Mouse (Mus musculus): ENCODE measurements around the gene Akt2. TPM values are rescaled to one million over a fixed set of nuclear protein-coding genes. Genes with fewer than 3 reads are reported as not detected.

The Akt2 gene
- total RNA-seq, 2 experiments from 2014 or later: 68.1 to 72.0 TPM

DNA sequence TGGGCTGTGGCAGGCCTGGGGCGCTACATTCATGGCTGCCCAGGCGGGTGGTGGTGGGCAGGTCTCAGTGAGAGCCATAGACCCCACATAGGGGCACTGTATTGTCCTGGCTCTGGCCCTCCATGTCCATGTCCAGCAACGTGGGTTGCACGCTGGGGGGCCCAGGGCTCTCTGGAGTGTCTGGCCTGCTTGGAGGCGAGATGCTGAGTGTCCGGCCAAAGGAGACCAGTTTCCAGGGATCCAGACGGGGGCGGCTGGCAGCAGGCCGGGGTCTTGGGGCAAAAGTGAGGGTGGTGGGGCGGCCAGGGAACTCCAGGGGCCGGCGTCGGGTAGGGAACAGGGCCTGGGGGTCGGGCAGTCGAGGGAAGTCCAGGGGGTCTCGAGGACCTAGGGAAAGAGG is 65.2 kb downstream of the Akt2 start:
- no peak for DNase-seq
- intact Hi-C loops (cut with DNase I): no loop called here

DNA sequence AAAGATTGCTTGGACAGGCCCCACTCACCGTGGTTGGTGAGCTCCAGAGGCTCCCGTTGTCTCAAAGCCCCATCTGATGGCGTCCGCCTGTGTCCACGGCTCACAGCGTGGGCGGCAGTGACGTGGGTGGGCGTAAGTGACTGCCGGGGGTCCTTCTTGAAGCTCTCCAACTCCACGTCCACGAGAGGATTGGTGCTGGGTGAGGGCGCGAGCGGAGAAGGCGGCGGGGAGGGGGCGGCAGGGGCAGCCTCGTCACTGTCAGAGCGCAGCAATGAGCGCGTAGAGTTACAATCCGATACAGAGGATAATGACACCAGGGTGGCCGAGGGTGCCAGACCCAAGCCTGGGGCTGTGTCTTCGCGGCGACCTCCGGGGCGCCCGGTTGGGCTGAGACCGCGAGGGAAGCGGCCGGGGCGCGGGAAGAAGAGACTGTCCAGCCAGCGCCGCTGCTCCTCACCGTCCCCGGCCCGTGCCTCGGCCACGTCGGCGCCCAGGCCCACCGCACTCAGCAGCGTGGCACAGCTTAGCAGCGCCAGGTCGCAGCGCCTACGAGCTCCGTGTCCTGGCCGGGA is 66.6 kb downstream of the Akt2 start:
- DNase-seq: no peak
- intact Hi-C loops (cut with DNase I): no loop called here

DNA sequence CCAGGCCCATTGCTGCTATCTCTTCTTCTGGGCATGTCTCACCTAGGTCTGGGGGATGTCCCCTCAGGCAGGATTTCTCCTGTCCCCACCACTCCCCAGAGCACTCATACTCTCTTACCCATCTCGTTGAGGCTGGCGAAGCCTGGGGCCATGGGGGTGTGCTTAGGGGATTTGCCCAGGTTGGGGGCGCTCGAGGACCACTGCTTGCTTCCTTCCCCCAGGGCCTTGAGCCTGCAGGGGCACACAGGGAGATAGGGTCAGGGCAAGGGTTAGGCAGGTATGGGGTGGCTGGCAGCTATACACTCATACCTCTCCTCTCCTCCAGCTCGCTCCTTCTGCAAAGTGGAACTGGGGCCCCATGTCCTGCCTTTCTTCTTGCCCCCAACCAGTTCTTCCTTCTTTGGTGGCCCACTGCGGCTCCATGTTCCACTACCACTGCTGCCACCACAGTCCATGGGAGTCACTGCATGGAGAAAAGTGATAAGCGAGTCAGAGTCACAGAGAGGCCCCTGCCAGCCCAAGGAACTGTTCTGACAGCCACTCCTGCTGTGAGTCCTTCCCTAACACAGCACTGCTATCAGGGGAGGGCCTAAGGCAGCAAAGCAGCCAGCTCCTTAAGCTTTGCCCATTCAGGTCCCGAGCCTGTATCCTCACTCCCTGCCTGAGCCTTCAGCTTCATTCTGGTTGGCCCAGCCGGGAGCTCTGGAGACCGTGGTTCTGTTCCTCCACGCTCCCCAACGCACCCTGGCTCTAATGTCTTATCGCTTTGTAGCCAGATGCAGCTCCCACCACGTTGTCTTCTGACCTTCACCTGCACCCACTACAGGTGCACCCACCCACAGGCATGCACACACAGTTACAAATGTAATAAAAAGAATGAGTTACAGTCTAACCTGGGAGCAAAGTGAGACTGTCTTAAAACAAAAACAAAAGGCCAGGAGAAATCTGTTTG is 67.6 kb downstream of the Akt2 start:
- no peak for DNase-seq
- intact Hi-C loops (cut with DNase I): no loop called here

DNA sequence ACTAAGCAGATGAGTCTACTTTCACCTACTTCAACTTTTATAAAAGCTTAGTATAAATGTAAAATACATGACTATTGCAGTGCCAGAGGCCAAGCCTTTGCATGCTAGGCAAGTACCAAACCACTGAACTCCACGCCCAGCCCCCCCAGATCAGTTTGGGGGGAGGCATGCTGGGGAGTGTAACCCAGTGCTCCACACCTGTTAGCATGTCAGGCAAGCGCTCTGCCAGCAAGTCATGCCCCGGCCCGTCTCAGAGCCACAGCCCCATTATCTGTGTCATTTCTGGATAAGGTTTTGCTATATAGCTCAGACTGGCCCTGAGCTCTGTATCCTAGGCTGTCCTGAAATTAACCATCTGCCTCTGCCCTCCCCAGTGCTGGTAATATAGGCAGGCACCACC is 70.7 kb downstream of the Akt2 start:
- intact Hi-C loops (cut with DNase I): no loop called here
- DNase-seq: no peak

DNA sequence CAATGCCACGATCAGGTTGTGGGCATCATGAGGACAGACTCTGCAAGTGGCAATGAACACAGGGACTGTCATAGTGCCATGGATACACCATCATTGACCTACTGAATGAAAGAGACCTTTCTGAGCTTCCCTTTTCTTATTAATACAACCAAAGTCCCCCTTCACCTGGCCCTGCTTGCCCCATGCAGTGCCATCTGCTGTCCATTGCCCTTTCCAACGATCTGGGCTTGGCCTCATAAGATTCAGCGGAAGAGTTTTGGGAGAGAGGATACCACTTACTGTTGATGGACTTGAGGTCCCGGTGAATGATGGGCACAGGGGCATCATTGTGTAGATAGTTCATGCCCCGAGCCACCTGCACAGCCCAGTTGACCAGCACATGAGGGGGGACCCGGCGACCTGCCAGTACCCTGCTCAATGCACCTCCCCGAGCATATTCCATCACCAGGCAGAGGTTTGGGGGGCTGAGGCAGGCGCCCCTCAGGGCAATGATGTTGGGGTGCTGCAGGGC is 81.8 kb downstream of the Akt2 start:
- peak; percentile 29 for DNase-seq
- intact Hi-C loops (cut with DNase I): no loop called here

DNA sequence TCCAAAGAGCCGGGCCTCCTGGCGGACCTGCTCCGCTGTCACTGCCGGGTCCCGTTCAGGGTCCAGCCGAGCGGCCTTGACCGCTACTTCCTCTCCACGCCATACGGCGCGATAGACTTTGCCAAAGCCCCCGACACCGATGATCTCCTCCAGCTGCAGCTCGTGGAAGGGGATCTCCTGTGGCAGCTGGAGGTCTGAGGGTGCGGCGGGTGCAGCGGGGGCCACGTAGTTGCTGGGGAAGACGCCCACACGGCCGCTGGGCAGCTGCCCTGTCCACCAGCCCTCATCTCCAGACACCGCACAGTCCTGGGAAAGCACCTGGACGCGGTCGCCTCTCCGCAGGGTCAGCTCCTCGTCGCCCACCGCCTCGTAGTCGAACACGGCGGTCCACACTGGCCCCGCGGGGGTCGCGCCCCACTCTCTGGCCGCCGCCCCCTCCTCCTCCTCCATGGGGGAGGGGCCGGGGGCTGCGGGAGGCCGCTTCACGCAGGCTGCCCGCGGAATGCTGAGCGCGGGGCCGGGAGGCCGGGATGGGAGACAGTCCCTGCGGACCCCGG is 82.3 kb downstream of the Akt2 start:
- peak; percentile 43 for DNase-seq

DNA sequence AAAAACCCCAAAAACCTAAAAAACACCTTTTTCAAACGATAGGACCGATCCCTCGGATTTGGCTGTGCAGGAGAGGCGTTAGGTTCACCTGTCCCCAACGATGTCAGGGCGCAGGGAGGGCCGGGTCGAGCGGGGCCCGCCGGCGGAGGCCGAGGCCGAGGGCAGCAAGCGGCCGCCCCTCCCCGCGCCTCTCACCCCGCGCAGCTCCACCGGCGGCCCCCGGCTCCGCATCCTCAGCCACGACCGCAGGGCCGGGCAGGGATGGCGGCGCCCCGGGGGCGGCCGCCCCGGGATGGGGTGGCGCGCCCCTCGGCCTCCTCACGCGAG is 82.8 kb downstream of the Akt2 start:
- intact Hi-C loops (cut with DNase I): no loop called here
- DNase-seq: no peak

More for the DNA sequence above, 82.3 kb downstream of the Akt2 start:
- intact Hi-C loops (cut with DNase I): no loop called here

DNA sequence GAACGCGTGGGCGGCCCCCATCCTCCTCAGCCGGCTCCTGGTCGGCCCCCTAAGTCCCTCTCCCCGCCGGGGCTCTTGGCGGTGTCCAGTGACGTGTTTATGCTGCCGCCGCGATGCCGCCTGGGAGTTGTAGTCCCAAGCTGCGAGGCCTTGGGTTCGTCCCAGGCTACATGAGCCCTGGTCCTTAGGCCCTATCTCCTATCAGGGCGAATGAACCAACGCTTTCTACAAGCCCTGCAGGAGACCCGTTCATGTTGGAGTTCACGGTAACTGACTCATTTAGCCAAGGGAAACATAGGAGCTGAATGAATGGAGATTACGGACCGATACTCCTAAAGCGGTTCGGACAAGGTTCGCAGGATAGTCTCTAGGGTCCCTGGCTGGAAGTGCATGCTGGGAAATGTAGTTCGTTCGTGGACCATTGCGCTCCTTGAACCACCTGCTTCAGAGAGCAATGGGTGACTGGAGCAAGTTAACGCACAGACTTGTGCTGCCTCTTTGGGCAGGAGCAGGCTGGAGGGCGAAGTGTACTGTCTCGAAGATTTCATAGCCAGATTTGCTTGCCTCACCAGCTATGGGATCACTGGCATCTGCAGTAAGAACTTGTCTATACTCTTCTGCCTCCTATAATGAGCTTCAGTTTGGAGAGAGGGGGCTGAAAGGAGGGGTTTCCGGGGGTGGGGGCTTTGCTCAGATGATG is 83.3 kb downstream of the Akt2 start, which contains the start of gene Map3k10:
Map3k10 (minus strand) TSS at position 77 of the 700 bp plus-strand sequence.
- intact Hi-C loops (cut with DNase I): no loop called here
- peak; percentile 95 for DNase-seq

DNA sequence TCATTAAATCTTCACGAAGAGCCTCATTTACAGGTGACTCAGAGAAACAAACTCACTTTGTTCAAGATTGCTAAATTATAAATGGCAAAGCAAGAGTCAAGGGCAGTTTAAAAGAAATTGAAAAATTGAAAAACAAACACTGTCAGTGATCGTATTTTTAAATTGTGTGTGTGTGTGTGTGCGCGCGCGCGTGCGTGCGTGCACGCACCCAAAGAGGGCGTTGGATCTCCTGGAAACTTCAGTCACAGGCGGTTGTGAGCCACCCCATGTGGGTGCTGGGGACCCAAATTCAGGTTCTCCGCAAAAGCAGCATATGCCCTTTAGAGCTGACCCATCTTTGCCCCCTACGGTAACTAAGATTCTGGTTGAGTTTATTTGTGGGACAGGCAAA is 83.9 kb downstream of the Akt2 start:
- intact Hi-C loops (cut with DNase I): no loop called here
- no peak for DNase-seq

DNA sequence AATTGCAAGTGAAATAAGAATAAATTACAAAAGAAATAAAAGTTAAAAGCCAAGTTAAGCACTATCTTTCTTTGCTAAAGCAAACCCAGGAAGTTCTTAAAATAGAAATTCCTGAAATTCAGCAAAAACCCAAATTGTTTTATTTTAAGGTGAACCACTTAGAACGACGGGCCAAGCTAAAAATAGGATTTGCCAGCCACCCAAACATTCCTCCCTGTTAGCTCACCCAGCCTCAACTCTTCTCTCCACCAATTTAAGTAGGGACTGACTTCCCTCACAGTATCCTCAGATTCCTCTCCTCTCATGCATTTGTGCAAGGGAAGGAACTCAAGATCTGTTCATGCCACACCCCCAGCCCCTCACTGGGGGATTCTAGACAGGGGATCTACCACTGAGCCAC is 91.9 kb downstream of the Akt2 start:
- intact Hi-C loops (cut with DNase I): no loop called here
- DNase-seq: no peak

DNA sequence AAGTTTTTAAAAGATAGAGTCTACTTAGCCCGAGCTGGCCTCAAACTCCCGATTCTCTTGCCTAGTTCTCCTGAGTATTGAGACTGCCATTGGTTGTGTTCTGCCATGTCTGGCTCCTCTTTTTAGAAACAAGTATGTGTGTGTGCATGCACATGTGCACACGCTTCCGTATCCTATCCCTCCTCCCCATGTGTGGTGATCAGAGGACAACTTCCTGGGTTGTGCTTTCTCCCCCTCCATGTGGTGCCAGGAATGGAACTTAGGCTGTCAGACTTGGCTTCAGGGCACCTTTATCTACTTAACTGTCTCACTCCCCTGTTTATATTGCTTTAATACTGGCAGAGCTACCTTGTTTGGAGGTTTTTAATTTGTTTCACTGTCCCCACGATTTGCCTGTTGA is 93.9 kb downstream of the Akt2 start:
- intact Hi-C loops (cut with DNase I): no loop called here
- no peak for DNase-seq

DNA sequence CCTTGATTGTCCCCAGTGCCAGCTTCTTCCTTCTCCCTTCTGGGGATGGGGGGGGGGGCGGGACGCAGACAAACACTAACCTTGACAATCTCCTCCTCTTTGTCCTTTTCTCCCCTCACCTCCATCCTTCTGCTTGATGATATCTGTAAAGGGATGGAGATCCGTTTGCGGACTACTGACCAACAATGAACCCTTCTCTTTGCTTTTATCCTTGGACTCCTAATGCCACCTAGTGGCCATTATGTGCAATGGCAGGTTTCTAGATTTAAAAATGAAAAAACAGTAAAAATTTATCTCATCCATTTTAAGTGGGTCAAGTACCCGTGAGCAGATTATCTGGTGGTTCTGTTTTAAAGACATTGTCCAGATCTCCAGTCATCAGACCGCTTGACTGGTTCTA is 94.3 kb downstream of the Akt2 start:
- no peak for DNase-seq
- intact Hi-C loops (cut with DNase I): no loop called here

DNA sequence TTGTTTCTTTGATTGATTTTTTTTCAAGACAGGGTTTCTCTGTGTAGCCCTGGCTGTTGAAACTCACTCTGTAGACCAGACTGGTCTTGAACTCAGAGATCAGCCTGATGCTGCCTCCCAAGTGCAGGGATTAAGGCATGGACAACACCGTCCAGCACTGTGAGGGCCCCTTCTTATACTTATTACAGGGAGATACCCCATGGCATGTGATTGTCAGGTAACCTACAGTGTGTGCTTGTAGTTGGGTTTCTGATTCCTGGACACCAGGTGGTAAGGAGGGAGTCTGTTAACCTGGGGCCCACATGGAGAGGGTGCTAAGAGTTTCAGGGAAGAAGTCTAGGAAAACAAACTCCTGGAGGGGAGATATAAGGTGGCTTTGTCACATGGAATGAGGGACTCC is 95.7 kb downstream of the Akt2 start:
- intact Hi-C loops (cut with DNase I): no loop called here
- no peak for DNase-seq

DNA sequence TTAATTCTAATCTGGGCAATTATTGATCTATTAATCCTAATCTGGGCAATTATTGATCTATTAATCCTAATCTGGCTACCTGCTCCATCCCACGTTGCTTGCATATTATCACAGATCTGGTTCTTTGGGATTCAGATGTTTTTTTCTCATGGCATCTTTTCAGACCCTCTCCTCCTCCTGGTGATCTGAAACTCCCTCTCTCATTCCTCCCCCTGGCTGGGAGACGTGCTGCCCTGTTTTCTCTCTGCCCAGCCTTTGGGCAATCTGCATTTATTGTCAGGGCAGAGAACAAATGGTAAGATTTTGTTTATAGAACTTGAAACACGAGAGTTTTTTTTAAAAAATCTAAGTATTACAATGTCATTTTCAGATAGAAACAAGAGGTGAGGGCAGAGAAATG is 96.5 kb downstream of the Akt2 start:
- DNase-seq: no peak
- intact Hi-C loops (cut with DNase I): no loop called here

DNA sequence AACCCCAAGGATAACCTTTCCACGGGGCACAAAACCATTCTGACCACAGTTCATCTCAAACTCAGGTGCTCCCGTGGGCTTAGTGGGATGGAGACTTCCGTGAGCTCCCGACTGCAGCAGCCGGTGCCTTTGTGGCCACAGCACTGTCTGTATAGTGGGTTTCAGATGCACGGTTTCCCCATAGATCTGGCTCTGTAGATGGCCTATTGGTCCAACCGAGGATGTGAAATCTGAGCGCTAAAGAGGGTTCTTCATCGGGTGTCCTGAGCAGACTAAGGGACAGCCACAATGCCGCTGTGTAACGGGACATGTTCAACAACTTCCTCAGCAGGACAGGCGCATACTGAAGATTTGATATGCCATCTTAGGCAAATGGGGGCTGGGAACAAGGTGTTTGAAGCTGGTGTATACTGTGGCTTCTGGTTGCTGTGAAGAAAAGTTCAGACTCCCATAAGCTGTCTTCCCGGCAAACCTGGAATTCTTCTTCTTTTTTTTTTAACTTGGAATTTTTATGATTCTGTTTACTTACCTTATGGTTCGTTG is 97.0 kb downstream of the Akt2 start:
- intact Hi-C loops (cut with DNase I): no loop called here
- DNase-seq: no peak

DNA sequence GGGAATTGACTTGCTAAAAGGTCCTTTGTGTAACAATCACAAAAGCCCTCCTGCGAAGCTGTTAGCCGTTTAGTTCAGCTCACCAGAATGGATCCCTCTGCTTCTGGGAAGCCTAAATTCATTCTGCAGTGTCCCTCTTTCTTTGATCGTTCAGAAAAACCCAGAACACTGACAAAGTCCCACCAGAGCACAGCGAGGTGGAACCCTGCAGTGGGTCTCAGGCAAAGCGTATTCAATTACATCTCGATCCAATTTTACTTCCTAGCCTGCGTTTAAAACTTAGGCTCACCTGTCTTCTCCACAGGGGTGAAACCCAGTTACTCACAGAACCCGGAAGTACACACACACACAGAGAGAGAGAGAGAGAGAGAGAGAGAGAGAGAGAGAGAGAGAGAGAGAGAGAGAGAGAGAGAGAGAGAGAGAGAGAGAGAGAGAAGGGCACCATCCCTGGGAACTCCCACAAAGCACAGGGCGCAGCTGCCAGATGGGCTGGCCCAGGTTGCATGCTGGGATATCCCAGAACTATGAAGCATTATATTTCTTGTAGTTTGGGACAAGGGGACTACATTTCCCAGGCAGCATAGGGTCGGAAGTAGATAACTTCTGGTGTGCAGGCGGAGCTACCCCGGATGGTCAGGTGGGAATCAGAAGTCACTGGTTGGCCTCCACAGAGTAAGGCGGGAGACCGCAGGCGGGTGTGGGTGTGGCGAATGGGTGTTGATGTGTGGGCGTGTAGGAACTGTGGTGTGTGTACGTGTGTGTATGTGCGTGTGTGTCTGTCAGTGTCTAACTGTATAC is 97.7 kb downstream of the Akt2 start, which contains the start of gene Zfp607b:
Zfp607b (plus strand) TSS at position 526 of the 798 bp plus-strand sequence.
- intact Hi-C loops (cut with DNase I): no loop called here
- peak; percentile 89 for DNase-seq

Measured in left cerebral cortex, postnatal 4 days (tissue).